Mouse (Mus musculus): ENCODE data around the gene Smim4.

GRCm38 (mm10) chr14:31177715-31178114 is 49.0 kb upstream of the Smim4 start:
- TF ChIP-seq CTCF (IDR thresholded peaks at IDR 0.05; ENCODE audit: low read depth, low read length) (no peak), POLR2A (IDR thresholded peaks at IDR 0.05; ENCODE audit: borderline replicate concordance, low read depth, low read length) (no peak)
